Mouse (Mus musculus) limb, embryonic 14.5 days (tissue): Measurements from ENCODE around the gene Ncln. TPM values are rescaled to one million over a fixed set of nuclear protein-coding genes. Genes with fewer than 3 reads are reported as not detected.

Source experiments
- ATAC-seq: fragments of 200-750 bp; cut with Nextera tagmentation; 2 replicates; pipeline ENCODE4 v1.8.0; 2017; ENCODE audit warnings: low read depth, moderate number of reproducible peaks, moderate TSS enrichment; ENCODE audit not compliant: low FRiP score
- DNase-seq: peaks from one replicate; pipeline ENCODE4 v3.0.0-alpha.2; 2015; ENCODE audit warnings: low spot score
- H3K27ac ChIP-seq: fragments of 300-500 bp; sonication (generic); replicated peaks from 2 replicates; pipeline ENCODE4 v1.5.1; 2014; ENCODE audit warnings: low read depth, mild to moderate bottlenecking, low read length, moderate library complexity, mixed read lengths
- H3K27me3 ChIP-seq: fragments of 300-500 bp; sonication (generic); 2 replicates; pipeline ENCODE4 v1.6.1; 2014; ENCODE audit warnings: low read length, mixed read lengths; ENCODE audit not compliant: control insufficient read depth, insufficient read depth
- H3K36me3 ChIP-seq: fragments of 300-500 bp; sonication (generic); 2 replicates; pipeline ENCODE4 v1.6.1; 2014; ENCODE audit warnings: mild to moderate bottlenecking, low read length, moderate library complexity, mixed read lengths; ENCODE audit not compliant: control insufficient read depth, insufficient read depth
- H3K4me1 ChIP-seq: fragments of 300-500 bp; sonication (generic); 2 replicates; pipeline ENCODE4 v1.6.1; 2014; ENCODE audit warnings: antibody characterized with exemption, low read length, mixed read lengths; ENCODE audit not compliant: control insufficient read depth, insufficient read depth
- H3K4me2 ChIP-seq: fragments of 300-500 bp; sonication (generic); replicated peaks from 2 replicates; pipeline ENCODE4 v1.6.1; 2014; ENCODE audit warnings: low read depth, mild to moderate bottlenecking, low read length, moderate library complexity; ENCODE audit not compliant: severe bottlenecking
- H3K4me3 ChIP-seq: fragments of 300-500 bp; sonication (generic); replicated peaks from 2 replicates; pipeline ENCODE4 v1.5.1; 2014; ENCODE audit warnings: low read length
- H3K9ac ChIP-seq: fragments of 300-500 bp; sonication (generic); 2 replicates; pipeline ENCODE4 v1.6.1; 2014; ENCODE audit warnings: mild to moderate bottlenecking, low read depth, low read length, moderate library complexity; ENCODE audit not compliant: severe bottlenecking
- H3K9me3 ChIP-seq: fragments of 300-500 bp; sonication (generic); 2 replicates; pipeline ENCODE4 v1.6.1; 2016; ENCODE audit warnings: low read length; ENCODE audit not compliant: control insufficient read depth
- POLR2A ChIP-seq: fragments of 200-500 bp; IDR thresholded peaks from 2 replicates; pipeline ENCODE4 v1.8.0; 2012; ENCODE audit warnings: inconsistent platforms, mild to moderate bottlenecking, moderate library complexity, borderline replicate concordance; ENCODE audit not compliant: insufficient read depth, insufficient read length; ENCODE audit errors: extremely low read depth
- microRNA-seq: library from miRNA; unstranded; fragments of <30 nt; microRNA quantifications from one replicate; pipeline ENCODE4, GENCODE M21; 2016
- polyA plus RNA-seq, 2 experiments: library from polyadenylated mRNA; depleted of rRNA in 1 of 2; stranded (reverse) in 1 of 2; unstranded in 1 of 2; fragments of >200 nt; fragmentation: Nextera tagmentation in 1 of 2; extraction: Ambion mirVana in 1 of 2; gene quantifications; 2 replicates each; pipeline versions ENCODE4 v1.2.1 to v1.2.3; 2012 to 2014

The Ncln gene
- polyA plus RNA-seq, 2 experiments = 76.4 to 218 TPM

DNA sequence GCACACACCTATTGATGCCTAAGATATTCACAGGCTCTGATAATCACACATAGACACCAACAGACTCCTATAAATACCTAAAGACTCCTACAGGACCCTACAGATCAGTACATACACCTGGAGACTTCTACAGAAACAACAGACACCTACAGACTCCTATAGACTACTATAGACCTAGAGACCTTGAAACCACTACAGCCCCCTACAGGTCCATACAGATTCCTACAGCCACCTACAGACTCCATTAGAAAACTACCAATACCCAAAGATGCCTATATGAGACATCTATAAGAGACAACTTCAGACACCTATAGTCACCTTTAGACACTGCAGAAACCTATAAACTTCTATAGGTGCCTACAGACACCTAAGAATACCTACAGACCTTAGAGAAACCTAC is 55.2 kb downstream of the Ncln start:
- no peak overlapping the region for H3K4me2 ChIP-seq
- no peak overlapping the region for H3K4me3 ChIP-seq
- no peaks in the 10 kb centered on the region for H3K36me3 ChIP-seq
- ATAC-seq (no peak), DNase-seq (no peak)
- TF ChIP-seq POLR2A = no peak
- no peaks in the 10 kb centered on the region for H3K27me3 ChIP-seq
- H3K4me1 ChIP-seq = no peaks in the 10 kb centered on the region
- no peak overlapping the region for H3K9ac ChIP-seq
- no peaks in the 10 kb centered on the region for H3K9me3 ChIP-seq
- no peak overlapping the region for H3K27ac ChIP-seq

Small RNAs within 50 kb of the gene (microRNA-seq; reads per million reads assigned to microRNA genes)
- gene Gm25595 = not detected

Other genes starting within 250 kb of the Ncln start
- 9.9 and 10.6 TPM in 2 replicates for gene Matk, start 243.5 kb downstream of the Ncln start, polyA plus RNA-seq (2012; rRNA removed)
- gene Matk, start 243.5 kb downstream of the Ncln start, polyA plus RNA-seq (2014; fragmentation: Nextera tagmentation; extraction: Ambion mirVana) = 5.9 and 6.8 TPM in 2 replicates
- 93.0 and 124 TPM in 2 replicates for gene Mrpl54, start 229.5 kb downstream of the Ncln start, polyA plus RNA-seq (2012; rRNA removed)
- 200 and 202 TPM in 2 replicates for gene Mrpl54, start 229.5 kb downstream of the Ncln start, polyA plus RNA-seq (2014; fragmentation: Nextera tagmentation; extraction: Ambion mirVana)
- 77.9 and 102 TPM in 2 replicates for gene Apba3, start 229.4 kb downstream of the Ncln start, polyA plus RNA-seq (2012; rRNA removed)
- gene Apba3, start 229.4 kb downstream of the Ncln start, polyA plus RNA-seq (2014; fragmentation: Nextera tagmentation; extraction: Ambion mirVana) = 58.2 and 59.2 TPM in 2 replicates
- 2.8 and 3.5 TPM in 2 replicates for gene Tjp3, start 204.8 kb downstream of the Ncln start, polyA plus RNA-seq (2012; rRNA removed)
- gene Tjp3, start 204.8 kb downstream of the Ncln start, polyA plus RNA-seq (2014; fragmentation: Nextera tagmentation; extraction: Ambion mirVana) = 5.2 and 6.4 TPM in 2 replicates
- 70.4 and 93.4 TPM in 2 replicates for gene Pip5k1c, start 203.4 kb downstream of the Ncln start, polyA plus RNA-seq (2012; rRNA removed)
- 53.0 and 60.4 TPM in 2 replicates for gene Pip5k1c, start 203.4 kb downstream of the Ncln start, polyA plus RNA-seq (2014; fragmentation: Nextera tagmentation; extraction: Ambion mirVana)
- 46.5 and 50.0 TPM in 2 replicates for gene Cactin, start 175.3 kb downstream of the Ncln start, polyA plus RNA-seq (2012; rRNA removed)
- 25.3 and 33.9 TPM in 2 replicates for gene Cactin, start 175.3 kb downstream of the Ncln start, polyA plus RNA-seq (2014; fragmentation: Nextera tagmentation; extraction: Ambion mirVana)
- gene Tbxa2r, start 167.7 kb downstream of the Ncln start, polyA plus RNA-seq (2012; rRNA removed) = 9.2 and 13.7 TPM in 2 replicates
- gene Tbxa2r, start 167.7 kb downstream of the Ncln start, polyA plus RNA-seq (2014; fragmentation: Nextera tagmentation; extraction: Ambion mirVana) = 8.5 and 10.8 TPM in 2 replicates
- 0.09 and 0.12 TPM in 2 replicates for gene Gipc3, start 153.1 kb downstream of the Ncln start, polyA plus RNA-seq (2012; rRNA removed)
- 0.06 TPM in 2 replicates for gene Gipc3, start 153.1 kb downstream of the Ncln start, polyA plus RNA-seq (2014; fragmentation: Nextera tagmentation; extraction: Ambion mirVana)
- gene Hmg20b, start 145.9 kb downstream of the Ncln start, polyA plus RNA-seq (2012; rRNA removed) = 135 and 137 TPM in 2 replicates
- 92.9 and 104 TPM in 2 replicates for gene Hmg20b, start 145.9 kb downstream of the Ncln start, polyA plus RNA-seq (2014; fragmentation: Nextera tagmentation; extraction: Ambion mirVana)
- 12.0 and 18.5 TPM in 2 replicates for gene Mfsd12, start 138.9 kb downstream of the Ncln start, polyA plus RNA-seq (2012; rRNA removed)
- 6.8 and 8.0 TPM in 2 replicates for gene Mfsd12, start 138.9 kb downstream of the Ncln start, polyA plus RNA-seq (2014; fragmentation: Nextera tagmentation; extraction: Ambion mirVana)
- 0.43 and 0.95 TPM in 2 replicates for gene 4930404N11Rik, start 130.6 kb downstream of the Ncln start, polyA plus RNA-seq (2012; rRNA removed)
- gene 4930404N11Rik, start 130.6 kb downstream of the Ncln start, polyA plus RNA-seq (2014; fragmentation: Nextera tagmentation; extraction: Ambion mirVana) = 0.37 and 0.41 TPM in 2 replicates
- 109 and 142 TPM in 2 replicates for gene Fzr1, start 117.9 kb downstream of the Ncln start, polyA plus RNA-seq (2012; rRNA removed)
- 92.8 and 95.5 TPM in 2 replicates for gene Fzr1, start 117.9 kb downstream of the Ncln start, polyA plus RNA-seq (2014; fragmentation: Nextera tagmentation; extraction: Ambion mirVana)
- 54.3 and 66.7 TPM in 2 replicates for gene Dohh, start 112.0 kb downstream of the Ncln start, polyA plus RNA-seq (2012; rRNA removed)
- gene Dohh, start 112.0 kb downstream of the Ncln start, polyA plus RNA-seq (2014; fragmentation: Nextera tagmentation; extraction: Ambion mirVana) = 60.0 and 63.7 TPM in 2 replicates
- gene Gm48551, start 111.9 kb downstream of the Ncln start, polyA plus RNA-seq (2012; rRNA removed) = 4.3 and 5.0 TPM in 2 replicates
- 1.1 and 2.9 TPM in 2 replicates for gene Gm48551, start 111.9 kb downstream of the Ncln start, polyA plus RNA-seq (2014; fragmentation: Nextera tagmentation; extraction: Ambion mirVana)
- 6.8 and 9.5 TPM in 2 replicates for gene Gm48552, start 107.4 kb downstream of the Ncln start, polyA plus RNA-seq (2012; rRNA removed)
- gene Gm48552, start 107.4 kb downstream of the Ncln start, polyA plus RNA-seq (2014; fragmentation: Nextera tagmentation; extraction: Ambion mirVana) = 0.99 and 1.2 TPM in 2 replicates
- 7.5 and 7.8 TPM in 2 replicates for gene Smim24, start 103.3 kb downstream of the Ncln start, polyA plus RNA-seq (2012; rRNA removed)
- 4.3 and 4.6 TPM in 2 replicates for gene Smim24, start 103.3 kb downstream of the Ncln start, polyA plus RNA-seq (2014; fragmentation: Nextera tagmentation; extraction: Ambion mirVana)
- 38.1 and 56.4 TPM in 2 replicates for gene Nfic, start 40.8 kb downstream of the Ncln start, polyA plus RNA-seq (2012; rRNA removed)
- gene Nfic, start 40.8 kb downstream of the Ncln start, polyA plus RNA-seq (2014; fragmentation: Nextera tagmentation; extraction: Ambion mirVana) = 97.3 and 98.9 TPM in 2 replicates
- gene Celf5, start 13.7 kb downstream of the Ncln start, polyA plus RNA-seq (2012; rRNA removed) = 5.9 and 7.9 TPM in 2 replicates
- gene Celf5, start 13.7 kb downstream of the Ncln start, polyA plus RNA-seq (2014; fragmentation: Nextera tagmentation; extraction: Ambion mirVana) = 0.85 and 1.6 TPM in 2 replicates
- gene S1pr4, start 3.7 kb upstream of the Ncln start, polyA plus RNA-seq (2012; rRNA removed) = 0.50 and 0.79 TPM in 2 replicates
- 0.23 and 0.66 TPM in 2 replicates for gene S1pr4, start 3.7 kb upstream of the Ncln start, polyA plus RNA-seq (2014; fragmentation: Nextera tagmentation; extraction: Ambion mirVana)
- gene Gna15, start 27.8 kb upstream of the Ncln start, polyA plus RNA-seq (2012; rRNA removed) = 3.7 and 3.8 TPM in 2 replicates
- 3.4 and 3.8 TPM in 2 replicates for gene Gna15, start 27.8 kb upstream of the Ncln start, polyA plus RNA-seq (2014; fragmentation: Nextera tagmentation; extraction: Ambion mirVana)
- 97.4 and 116 TPM in 2 replicates for gene Gna11, start 48.8 kb upstream of the Ncln start, polyA plus RNA-seq (2012; rRNA removed)
- 89.1 and 91.7 TPM in 2 replicates for gene Gna11, start 48.8 kb upstream of the Ncln start, polyA plus RNA-seq (2014; fragmentation: Nextera tagmentation; extraction: Ambion mirVana)
- 472 and 473 TPM in 2 replicates for gene Aes, start 63.1 kb upstream of the Ncln start, polyA plus RNA-seq (2012; rRNA removed)
- gene Aes, start 63.1 kb upstream of the Ncln start, polyA plus RNA-seq (2014; fragmentation: Nextera tagmentation; extraction: Ambion mirVana) = 380 and 393 TPM in 2 replicates
- 250 and 345 TPM in 2 replicates for gene Tle2, start 78.2 kb upstream of the Ncln start, polyA plus RNA-seq (2012; rRNA removed)
- 38.1 and 52.2 TPM in 2 replicates for gene Tle2, start 78.2 kb upstream of the Ncln start, polyA plus RNA-seq (2014; fragmentation: Nextera tagmentation; extraction: Ambion mirVana)
- 24.2 and 28.0 TPM in 2 replicates for gene Tle6, start 104.7 kb upstream of the Ncln start, polyA plus RNA-seq (2012; rRNA removed)
- 9.2 and 16.6 TPM in 2 replicates for gene Tle6, start 104.7 kb upstream of the Ncln start, polyA plus RNA-seq (2014; fragmentation: Nextera tagmentation; extraction: Ambion mirVana)
- 3.8 and 4.0 TPM in 2 replicates for gene BC025920, start 109.9 kb upstream of the Ncln start, polyA plus RNA-seq (2012; rRNA removed)
- gene BC025920, start 109.9 kb upstream of the Ncln start, polyA plus RNA-seq (2014; fragmentation: Nextera tagmentation; extraction: Ambion mirVana) = 0.58 and 0.78 TPM in 2 replicates
- gene Sirt6, start 131.4 kb upstream of the Ncln start, polyA plus RNA-seq (2012; rRNA removed) = 70.7 and 92.4 TPM in 2 replicates
- gene Sirt6, start 131.4 kb upstream of the Ncln start, polyA plus RNA-seq (2014; fragmentation: Nextera tagmentation; extraction: Ambion mirVana) = 39.5 and 40.7 TPM in 2 replicates
- 79.9 and 100 TPM in 2 replicates for gene Ankrd24, start 132.1 kb upstream of the Ncln start, polyA plus RNA-seq (2012; rRNA removed)
- 5.3 and 9.6 TPM in 2 replicates for gene Ankrd24, start 132.1 kb upstream of the Ncln start, polyA plus RNA-seq (2014; fragmentation: Nextera tagmentation; extraction: Ambion mirVana)
- 2.1 and 2.8 TPM in 2 replicates for gene Gm10778, start 152.7 kb upstream of the Ncln start, polyA plus RNA-seq (2012; rRNA removed)
- 3.8 TPM in 2 replicates for gene Gm10778, start 152.7 kb upstream of the Ncln start, polyA plus RNA-seq (2014; fragmentation: Nextera tagmentation; extraction: Ambion mirVana)
- gene Zfp433, start 208.4 kb upstream of the Ncln start, polyA plus RNA-seq (2012; rRNA removed) = 4.9 and 6.6 TPM in 2 replicates
- gene Zfp433, start 208.4 kb upstream of the Ncln start, polyA plus RNA-seq (2014; fragmentation: Nextera tagmentation; extraction: Ambion mirVana) = 15.0 and 18.0 TPM in 2 replicates